Mouse (Mus musculus): Measurements from ENCODE around the gene Gm10644. TPM values are rescaled to one million over a fixed set of nuclear protein-coding genes. Genes with fewer than 3 reads are reported as not detected.

Gm10644 gene
- total RNA-seq, 4 experiments from 2014 or later = 1.5 to 2.2 (median 1.9) TPM

- DNase-seq = no peak
Measured at GRCm38 (mm10) chr8:83895894-83896293, 59.1 kb downstream of the Gm10644 start.

- no peak for DNase-seq
Measured at GRCm38 (mm10) chr8:83893915-83894314, 61.1 kb downstream of the Gm10644 start.

GRCm38 (mm10) chr8:83892061-83892460, 62.9 kb downstream of the Gm10644 start:
- no peak for DNase-seq

- DNase-seq = no peak
Measured at GRCm38 (mm10) chr8:83888409-83888808, 66.6 kb downstream of the Gm10644 start.

Small RNA genes within 50 kb of the gene (microRNA-seq; reads per million reads assigned to microRNA genes)
- gene Gm44330 (0 to 0.18 reads per million in 2 experiments), gene Gm44450 (0 to 0.18 reads per million in 2 experiments)

Other genes starting within 250 kb of the Gm10644 start
- gene Ddx39, start 240.0 kb downstream of the Gm10644 start, total RNA-seq (2022) = 10 to 100 TPM; 15.4 to 28.6 (median 20.7) TPM
- gene Adgre5, start 213.9 kb downstream of the Gm10644 start, total RNA-seq (2022) = 10 to 100 TPM; 21.8 to 45.5 (median 35.2) TPM
- 100 to 1,000 TPM in 3 of 4 experiments, 10 to 100 TPM in 1; 90.5 to 113 (median 105) TPM for gene Adgrl1, start 55.1 kb downstream of the Gm10644 start, total RNA-seq (2022)
- 1 to 10 TPM; 1.1 to 2.7 (median 1.8) TPM for gene Asf1b, start 302 bp upstream of the Gm10644 start, total RNA-seq (2022)
- 100 to 1,000 TPM; 240 to 263 (median 253) TPM for gene Prkaca, start 17.8 kb upstream of the Gm10644 start, total RNA-seq (2022)
- 10 to 100 TPM; 27.4 to 44.2 (median 34.9) TPM for gene Samd1, start 42.5 kb upstream of the Gm10644 start, total RNA-seq (2022)
- under 1 TPM in 2 of 4 experiments, not detected in 2; 0.49 TPM for gene 1700067K01Rik, start 46.3 kb upstream of the Gm10644 start, total RNA-seq (2022)
- gene 2210011C24Rik, start 57.0 kb upstream of the Gm10644 start, total RNA-seq (2022) = under 1 TPM in 2 of 4 experiments, not detected in 2; 0.62 to 0.77 TPM
- gene Palm3, start 66.3 kb upstream of the Gm10644 start, total RNA-seq (2022) = 1 to 10 TPM in 3 of 4 experiments, under 1 TPM in 1; 0.70 to 3.9 (median 2.3) TPM
- 1 to 10 TPM; 1.9 to 3.1 (median 2.8) TPM for gene Il27ra, start 87.4 kb upstream of the Gm10644 start, total RNA-seq (2022)
- not detected for gene Rln3, start 89.8 kb upstream of the Gm10644 start, total RNA-seq (2022)
- 1 to 10 TPM; 2.9 to 5.9 (median 4.2) TPM for gene Gm10643, start 109.9 kb upstream of the Gm10644 start, total RNA-seq (2022)
- 10 to 100 TPM; 16.8 to 25.2 (median 20.5) TPM for gene Rfx1, start 111.6 kb upstream of the Gm10644 start, total RNA-seq (2022)
- gene Dcaf15, start 149.6 kb upstream of the Gm10644 start, total RNA-seq (2022) = 10 to 100 TPM; 18.3 to 27.1 (median 23.8) TPM
- under 1 TPM; 0.10 to 0.86 (median 0.34) TPM for gene Podnl1, start 170.8 kb upstream of the Gm10644 start, total RNA-seq (2022)
- gene Cc2d1a, start 192.7 kb upstream of the Gm10644 start, total RNA-seq (2022) = 10 to 100 TPM; 33.9 to 51.2 (median 40.3) TPM
- gene 4930432K21Rik, start 192.8 kb upstream of the Gm10644 start, total RNA-seq (2022) = under 1 TPM; 0.38 to 0.81 (median 0.40) TPM
- 1 to 10 TPM in 2 of 4 experiments, under 1 TPM in 2; 0.75 to 2.9 (median 1.2) TPM for gene Nanos3, start 230.0 kb upstream of the Gm10644 start, total RNA-seq (2022)

All from adrenal gland, adult 8-10 months (tissue).